Mouse (Mus musculus) C2C12 (cell line): Measurements from ENCODE around the gene Serac1.

Experiments used
- CTCF ChIP-seq: IDR thresholded peaks from one replicate; pipeline ENCODE4 v1.5.1; 2011; ENCODE audit not compliant: control insufficient read depth, insufficient read depth, insufficient read length
- MYOG ChIP-seq: IDR thresholded peaks from one replicate; pipeline ENCODE4 v1.6.1; 2011; ENCODE audit not compliant: control insufficient read depth, insufficient read length; ENCODE audit errors: extremely low read depth

GRCm38 (mm10) chr17:6107015-6107601, 27.6 kb upstream of the Serac1 start:
- TF ChIP-seq MYOG (no peak), CTCF (no peak)
